Comparison of ENCODE assay signal across 14 mouse cellular contexts in genomic region chr11:85821659-85822058, GRCm38 (mm10). TPM values are rescaled to one million over a fixed set of nuclear protein-coding genes. Genes with fewer than 3 reads are reported as not detected.
"Had no signal": no experiment of that assay in that cellular context is flagged by ENCODE, and none has a peak within 500 bp of the region (broad histone marks: within the 10 kb centered on the region; RNA-seq: fewer than 3 reads in every experiment).

No protein-coding gene starts in this region.

- H3K9me3 ChIP-seq: intestine, embryonic 15.5 days; limb, embryonic 13.5 days; midbrain, embryonic 13.5 days; neural tube, embryonic 15.5 days had no signal

- H3K4me2 ChIP-seq: intestine, embryonic 15.5 days; limb, embryonic 13.5 days; lung, embryonic 14.5 days; midbrain, embryonic 13.5 days; neural tube, embryonic 15.5 days had no signal

- H3K4me1 ChIP-seq: midbrain, embryonic 13.5 days; neural tube, embryonic 15.5 days had no signal

- H3K36me3 ChIP-seq: intestine, embryonic 15.5 days; limb, embryonic 13.5 days; midbrain, embryonic 13.5 days; neural tube, embryonic 15.5 days had no signal

- ATAC-seq: intestine, embryonic 15.5 days; midbrain, embryonic 13.5 days had no signal

- H3K9ac ChIP-seq: intestine, embryonic 15.5 days; limb, embryonic 13.5 days; midbrain, embryonic 13.5 days; neural tube, embryonic 15.5 days had no signal

- H3K4me3 ChIP-seq: intestine, embryonic 15.5 days; layer of hippocampus, adult 2 months; limb, embryonic 13.5 days; midbrain, embryonic 13.5 days; myocyte; neural tube, embryonic 15.5 days had no signal

- H3K27me3 ChIP-seq: intestine, embryonic 15.5 days had no signal

- DNase-seq: lung, embryonic 14.5 days; thymus, postnatal 36 days had no signal

- H3K27ac ChIP-seq: intestine, embryonic 15.5 days; layer of hippocampus, adult 2 months; limb, embryonic 13.5 days; midbrain, embryonic 13.5 days; neural tube, embryonic 15.5 days had no signal

RNA-seq across cellular contexts. Expression of gene Gm11444, which starts 28.5 kb away (rescaled TPM):
- polyA plus RNA-seq: intestine, embryonic 15.5 days; liver, adult 2 months; liver, embryonic 16.5 days; lung, embryonic 14.5 days; midbrain, embryonic 13.5 days; myocyte; neural tube, embryonic 11.5 days; neural tube, embryonic 15.5 days; spleen, adult 2 months; stomach, embryonic 16.5 days; thymus, postnatal 0 days had no signal
